Mouse (Mus musculus) stomach, embryonic 15.5 days (tissue): ENCODE measurements at regions not wholly inside any gene's neighbourhood (a gene's known extent, or its start where the extent isn't known, plus 50 kb on each side); places are given as distances from the start of the nearest gene placed in this dataset.
A peak's percentile ranks its signal among the peaks of the same experiment; 100 is the strongest.
"Not testable (repeated sequence)": the region's sequence is repeated elsewhere in the genome, so short reads cannot be mapped to it uniquely, and the experiment has no call there.

Experiments used
- ATAC-seq: fragments of 200-750 bp; cut with Nextera tagmentation; 2 replicates; pipeline ENCODE4 v1.8.0; 2017; ENCODE audit warnings: low read depth, moderate number of reproducible peaks, moderate TSS enrichment; ENCODE audit not compliant: insufficient read depth, low FRiP score
- H3K27ac ChIP-seq: fragments of 300-500 bp; sonication (generic); 2 replicates; pipeline ENCODE4 v1.5.1; 2015; ENCODE audit warnings: mild to moderate bottlenecking, inconsistent platforms
- H3K27me3 ChIP-seq: fragments of 300-500 bp; sonication (generic); replicated peaks from 2 replicates; pipeline ENCODE4 v1.6.1; 2015; ENCODE audit warnings: inconsistent platforms
- H3K36me3 ChIP-seq: fragments of 300-500 bp; sonication (generic); 2 replicates; pipeline ENCODE4 v1.6.1; 2015; ENCODE audit warnings: inconsistent platforms
- H3K4me1 ChIP-seq: fragments of 300-500 bp; sonication (generic); 2 replicates; pipeline ENCODE4 v1.6.1; 2015; ENCODE audit warnings: inconsistent platforms
- H3K4me2 ChIP-seq: fragments of 300-500 bp; sonication (generic); 2 replicates; pipeline ENCODE4 v1.6.1; 2015; ENCODE audit warnings: mild to moderate bottlenecking, inconsistent platforms
- H3K4me3 ChIP-seq: fragments of 300-500 bp; sonication (generic); replicated peaks from 2 replicates; pipeline ENCODE4 v1.5.1; 2015; ENCODE audit warnings: inconsistent platforms
- H3K9ac ChIP-seq: fragments of 300-500 bp; sonication (generic); 2 replicates; pipeline ENCODE4 v1.6.1; 2015; ENCODE audit warnings: inconsistent platforms
- H3K9me3 ChIP-seq: fragments of 300-500 bp; sonication (generic); 2 replicates; pipeline ENCODE4 v1.6.1; 2016; ENCODE audit warnings: inconsistent platforms
- WGBS: fragments of 180-500 bp; shearing (Covaris S2); methylation state at CpG from one replicate; pipeline ENCODE4 v1.1.7; 2015; 5-methylcytosine and 5-hydroxymethylcytosine counted together

DNA sequence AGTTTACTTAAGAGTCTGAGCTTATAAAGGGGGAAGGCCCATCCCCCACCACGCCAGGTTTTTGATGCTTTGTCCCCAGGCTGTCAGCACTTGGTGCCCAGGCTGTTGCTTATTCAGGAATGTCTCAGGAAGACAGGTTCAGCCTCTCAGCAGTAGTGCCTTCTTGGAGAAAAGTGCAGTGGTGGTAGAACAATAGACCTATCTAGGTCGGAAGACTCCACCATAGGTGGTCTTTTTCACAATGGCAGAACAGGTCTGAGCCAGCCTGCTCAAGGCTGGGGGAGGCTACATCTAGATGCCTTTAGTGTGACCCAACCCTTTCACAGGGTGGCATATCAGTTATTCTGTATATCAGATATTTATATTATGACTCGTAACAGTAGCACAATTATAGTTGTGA, 171.9 kb upstream of the Pum3 start:
- Histone ChIP-seq H3K27me3 (no peaks in the 10 kb centered on the region), H3K36me3 (no peaks in the 10 kb centered on the region), H3K4me3 (no peak overlapping the region), H3K9ac (no peak overlapping the region), H3K27ac (no peak overlapping the region), H3K9me3 (no peaks in the 10 kb centered on the region), H3K4me2 (no peak overlapping the region), H3K4me1 (no peaks in the 10 kb centered on the region)
- no peak for ATAC-seq
- 80% methylated on average over 3 of the region's 3 CpGs for WGBS

DNA sequence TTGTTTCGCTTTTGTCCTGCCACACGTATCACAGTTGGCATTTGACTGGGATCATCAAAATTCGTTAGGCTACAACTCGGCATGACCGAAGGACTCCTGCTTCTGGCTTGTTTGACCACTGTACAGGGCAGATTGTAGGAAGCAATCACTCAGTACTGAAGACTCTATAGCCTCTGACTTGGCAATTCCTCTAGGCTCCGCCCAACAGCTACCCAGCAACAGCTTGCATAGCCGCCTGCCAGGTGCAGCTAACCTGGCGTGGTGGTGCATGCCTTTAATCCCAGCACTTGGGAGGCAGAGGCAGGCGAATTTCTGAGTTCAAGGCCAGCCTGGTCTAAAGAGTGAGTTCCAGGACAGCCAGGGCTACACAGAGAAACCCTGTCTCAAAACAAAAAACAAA, 170.8 kb upstream of the Pum3 start:
- WGBS: 88% methylated on average over 9 of the region's 9 CpGs
- not testable (repeated sequence) for H3K27ac ChIP-seq, H3K9me3 ChIP-seq, H3K9ac ChIP-seq, H3K4me3 ChIP-seq, H3K4me1 ChIP-seq, H3K36me3 ChIP-seq, H3K4me2 ChIP-seq, ATAC-seq, H3K27me3 ChIP-seq

DNA sequence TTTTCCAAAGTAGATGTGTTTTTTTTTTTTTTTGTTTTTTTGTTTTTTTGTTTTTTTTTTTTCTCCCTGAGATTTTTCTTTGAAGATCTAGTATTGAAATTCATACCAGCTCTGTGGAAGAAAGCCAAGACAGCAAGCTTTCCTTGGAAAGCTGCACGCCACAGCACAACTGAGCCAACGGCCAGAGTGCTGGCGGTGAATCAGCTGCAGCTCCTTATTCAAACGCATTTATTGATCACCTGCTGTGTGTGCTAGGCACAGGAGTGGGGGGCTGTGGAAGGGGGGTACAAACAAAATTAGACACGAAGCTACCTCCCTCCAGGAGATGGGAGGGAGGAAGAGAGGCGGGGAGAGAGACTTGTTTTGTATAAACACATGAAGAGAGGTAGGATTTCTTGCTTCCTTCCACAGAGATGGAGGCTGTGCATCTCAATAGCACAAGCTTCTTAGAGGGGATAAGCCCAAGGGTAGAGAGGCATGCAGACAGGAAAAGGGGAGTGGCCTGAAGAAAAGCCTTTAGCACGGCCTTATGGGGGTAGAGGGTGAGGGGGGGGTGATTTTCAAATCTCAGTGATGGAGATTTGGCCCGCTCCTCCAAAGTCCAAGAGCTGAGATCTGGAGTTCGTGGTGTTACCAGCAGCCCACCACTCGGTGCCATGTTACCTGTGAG, 170.1 kb upstream of the Pum3 start:
- Histone ChIP-seq H3K27ac (no peak overlapping the region), H3K4me3 (no peak overlapping the region), H3K9ac (no peak overlapping the region), H3K4me2 (no peak overlapping the region), H3K27me3 (no peaks in the 10 kb centered on the region), H3K4me1 (no peaks in the 10 kb centered on the region), H3K36me3 (no peaks in the 10 kb centered on the region), H3K9me3 (no peaks in the 10 kb centered on the region)
- WGBS: 43% methylated on average over 10 of the region's 10 CpGs
- no peak for ATAC-seq

DNA sequence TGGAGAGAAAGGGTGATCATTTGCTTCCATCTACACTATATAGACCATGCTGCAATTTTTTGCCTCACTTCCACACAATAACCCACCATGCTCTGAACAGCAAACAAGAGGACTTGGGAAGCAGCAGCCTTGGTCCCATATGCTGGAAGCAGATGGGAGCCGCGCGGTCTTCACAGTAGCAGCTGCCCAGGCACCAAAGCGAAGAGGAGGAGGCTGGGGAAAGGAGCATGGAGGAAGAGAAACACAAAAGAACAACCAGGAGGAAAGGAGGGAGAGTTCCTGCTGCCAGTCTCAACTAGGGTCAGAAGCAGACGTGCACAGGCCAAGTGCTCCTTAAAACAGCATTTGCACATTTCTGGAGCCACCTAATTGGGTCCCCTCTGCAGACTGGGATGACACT, 168.7 kb upstream of the Pum3 start:
- Histone ChIP-seq H3K9ac (no peak overlapping the region), H3K4me2 (no peak overlapping the region), H3K4me3 (no peak overlapping the region), H3K36me3 (no peaks in the 10 kb centered on the region), H3K27me3 (no peaks in the 10 kb centered on the region), H3K4me1 (no peaks in the 10 kb centered on the region), H3K9me3 (no peaks in the 10 kb centered on the region), H3K27ac (no peak overlapping the region)
- no peak for ATAC-seq
- WGBS: 89% methylated on average over 5 of the region's 5 CpGs

DNA sequence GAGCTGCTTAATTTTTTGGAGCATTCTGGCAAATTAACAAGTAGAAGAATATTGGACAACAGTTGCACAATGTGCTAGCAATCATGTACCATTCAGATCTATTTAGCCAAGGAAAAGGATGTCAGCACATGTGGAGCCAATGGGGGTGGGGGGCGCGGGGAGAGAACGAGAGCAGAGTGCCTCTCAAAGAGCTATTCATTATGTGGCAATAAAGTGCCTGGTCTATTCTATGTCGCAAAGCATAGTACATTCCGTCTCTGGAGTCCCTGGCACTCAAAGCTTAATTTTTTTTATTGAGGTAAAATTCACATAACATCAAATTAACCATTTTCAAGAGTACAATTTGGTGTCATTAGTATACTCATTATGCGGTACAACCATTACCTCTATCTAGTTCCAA, 155.9 kb upstream of the Pum3 start:
- Histone ChIP-seq H3K27ac (no peak overlapping the region), H3K9ac (no peak overlapping the region), H3K4me3 (no peak overlapping the region), H3K9me3 (no peaks in the 10 kb centered on the region), H3K36me3 (no peaks in the 10 kb centered on the region), H3K4me2 (no peak overlapping the region), H3K4me1 (peaks cover 7% of the 10 kb centered on the region; the same call in 1 of the 2 replicates), H3K27me3 (no peaks in the 10 kb centered on the region)
- no peak for ATAC-seq
- 87% methylated on average over 6 of the region's 6 CpGs for WGBS

DNA sequence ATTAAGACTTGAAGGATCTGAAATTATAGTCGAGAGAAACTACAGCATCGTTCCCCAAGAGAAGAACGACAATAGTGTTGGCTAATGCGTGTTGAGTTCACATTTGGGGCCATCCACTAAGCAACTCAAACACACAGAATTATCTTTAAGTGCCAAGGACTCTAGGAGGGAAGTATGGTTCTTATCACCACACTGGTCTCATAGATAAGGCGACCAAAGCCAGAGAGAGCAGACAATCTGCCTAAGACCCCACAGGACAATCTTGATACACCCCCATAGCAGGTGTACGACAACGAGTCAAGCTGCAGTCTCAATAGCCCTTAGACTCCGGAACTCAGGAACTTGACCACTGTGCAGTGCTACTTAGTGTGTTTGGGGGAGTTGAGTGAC, 152.5 kb upstream of the Pum3 start:
- Histone ChIP-seq H3K4me1 (peaks cover 7% of the 10 kb centered on the region; the same call in 1 of the 2 replicates), H3K4me3 (no peak overlapping the region), H3K27ac (no peak overlapping the region), H3K4me2 (no peak overlapping the region), H3K9ac (no peak overlapping the region), H3K27me3 (no peaks in the 10 kb centered on the region), H3K36me3 (no peaks in the 10 kb centered on the region), H3K9me3 (no peaks in the 10 kb centered on the region)
- peak; percentile 47; the same call in 1 of the 2 replicates for ATAC-seq
- WGBS: 41% methylated on average over 8 of the region's 8 CpGs

DNA sequence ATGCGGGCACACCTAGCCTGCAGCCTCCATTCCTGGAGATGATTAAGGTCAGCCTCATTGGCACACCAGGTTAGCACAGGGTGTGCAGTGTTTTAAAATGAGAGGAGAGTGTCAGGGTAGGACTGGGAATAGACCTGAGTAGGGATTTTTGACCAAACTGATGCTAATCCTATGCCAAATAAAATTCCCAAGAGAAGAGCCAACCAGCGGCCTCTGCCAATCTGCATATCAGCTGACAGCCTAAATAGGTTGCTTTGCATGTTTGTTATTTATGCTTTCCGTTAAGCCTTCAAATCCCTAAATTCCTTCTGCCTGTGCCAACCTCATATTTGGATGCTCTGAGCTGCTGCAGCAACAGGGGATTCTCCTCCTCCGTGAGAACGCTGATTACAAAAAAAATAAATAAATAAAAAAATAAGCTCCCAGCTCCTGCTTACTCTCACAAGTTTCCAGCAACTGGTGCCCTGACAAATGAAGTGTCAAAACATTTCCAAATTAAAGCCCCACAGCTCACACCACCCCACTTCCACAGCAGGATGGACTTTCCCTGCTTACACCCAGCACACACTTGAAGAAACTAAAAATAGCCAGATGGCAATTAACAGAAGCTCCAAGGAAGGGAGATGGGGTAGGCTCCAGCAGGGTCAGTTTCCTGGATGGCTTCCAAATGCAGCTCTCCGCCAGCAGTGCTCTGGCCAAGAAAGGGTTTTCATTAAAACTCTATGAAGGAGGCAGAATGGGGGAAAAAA, 151.9 kb upstream of the Pum3 start:
- WGBS: 34% methylated on average over 6 of the region's 6 CpGs
- no peak overlapping the region for H3K27ac ChIP-seq
- 0 out of 2 replicates have a peak overlapping the region, but pooled peaks have one; percentile 12 for H3K4me2 ChIP-seq
- H3K4me3 ChIP-seq: no peak overlapping the region
- no peaks in the 10 kb centered on the region for H3K36me3 ChIP-seq
- peak; percentile 82 for ATAC-seq
- no peak overlapping the region for H3K9ac ChIP-seq
- no peaks in the 10 kb centered on the region for H3K9me3 ChIP-seq
- H3K27me3 ChIP-seq: no peaks in the 10 kb centered on the region
- H3K4me1 ChIP-seq: peaks cover 7% of the 10 kb centered on the region; the same call in 1 of the 2 replicates

DNA sequence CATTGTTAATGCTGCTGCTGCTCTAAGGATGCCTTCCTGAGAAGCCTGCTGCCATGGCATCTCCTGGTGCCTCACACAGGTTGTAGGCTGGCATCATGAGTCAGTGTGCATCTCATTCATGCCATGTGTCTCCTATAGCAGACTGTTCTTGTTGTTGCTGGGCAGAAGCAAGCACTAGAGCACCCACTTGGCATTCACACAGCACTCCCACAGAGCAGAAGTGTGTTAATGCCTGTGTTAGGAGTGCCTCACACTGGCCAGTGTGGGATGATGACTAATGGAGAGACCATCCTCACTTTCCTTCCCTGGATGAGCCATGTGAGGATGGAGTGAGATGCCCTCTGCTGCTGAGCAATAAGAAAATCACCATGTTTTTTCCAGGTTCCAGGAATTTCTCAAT, 146.9 kb upstream of the Pum3 start:
- ATAC-seq: no peak
- no peak overlapping the region for H3K4me2 ChIP-seq
- no peaks in the 10 kb centered on the region for H3K36me3 ChIP-seq
- H3K4me1 ChIP-seq: 0 out of 2 replicates have a peak, but pooled peaks cover 5% of the 10 kb centered on the region
- no peaks in the 10 kb centered on the region for H3K9me3 ChIP-seq
- no peaks in the 10 kb centered on the region for H3K27me3 ChIP-seq
- H3K27ac ChIP-seq: no peak overlapping the region
- no peak overlapping the region for H3K4me3 ChIP-seq
- H3K9ac ChIP-seq: no peak overlapping the region

DNA sequence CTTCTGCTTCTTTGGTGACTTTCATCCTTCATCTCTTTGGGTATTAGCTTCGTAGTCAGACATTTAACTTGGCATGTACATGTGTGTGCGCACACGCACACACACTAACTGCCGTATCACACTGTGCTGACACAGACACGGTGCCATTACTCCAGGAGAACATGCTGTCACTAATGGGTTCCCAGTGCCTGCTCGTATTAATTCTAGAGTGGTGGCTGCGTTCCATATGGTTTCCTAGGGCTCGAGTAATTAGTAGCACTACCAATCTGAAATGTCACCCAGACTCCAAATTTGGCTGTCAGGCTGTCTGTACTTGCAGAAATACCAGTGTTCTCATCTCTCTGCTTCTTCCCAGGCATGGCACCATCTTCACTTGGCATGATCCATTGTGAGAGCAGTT, 137.3 kb upstream of the Pum3 start:
- H3K9ac ChIP-seq: no peak overlapping the region
- 91% methylated on average over 8 of the region's 8 CpGs for WGBS
- ATAC-seq: no peak
- H3K9me3 ChIP-seq: no peaks in the 10 kb centered on the region
- no peaks in the 10 kb centered on the region for H3K36me3 ChIP-seq
- H3K4me3 ChIP-seq: no peak overlapping the region
- no peak overlapping the region for H3K4me2 ChIP-seq
- H3K27me3 ChIP-seq: no peaks in the 10 kb centered on the region
- no peaks in the 10 kb centered on the region for H3K4me1 ChIP-seq
- H3K27ac ChIP-seq: no peak overlapping the region

DNA sequence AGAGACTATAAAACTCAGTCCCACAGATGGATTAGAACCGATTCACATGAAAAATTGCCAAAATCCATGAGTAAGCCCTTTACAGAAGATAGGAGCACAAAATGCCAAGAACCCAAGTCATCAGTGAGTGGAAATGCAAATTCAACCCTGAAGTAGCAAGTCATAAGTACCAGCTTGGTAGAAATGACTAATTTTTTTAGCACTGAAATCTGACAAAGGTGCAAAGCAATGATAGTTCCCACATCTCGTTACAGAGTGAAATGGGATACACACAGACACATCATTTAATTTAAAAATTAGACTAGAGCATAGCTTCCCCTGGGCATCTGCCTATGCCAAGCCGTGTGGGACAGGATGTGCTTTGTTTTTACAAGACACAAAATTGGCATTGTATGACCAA, 136.4 kb upstream of the Pum3 start:
- Histone ChIP-seq H3K4me1 (no peaks in the 10 kb centered on the region), H3K9me3 (no peaks in the 10 kb centered on the region), H3K27me3 (no peaks in the 10 kb centered on the region), H3K9ac (no peak overlapping the region), H3K27ac (no peak overlapping the region), H3K4me2 (no peak overlapping the region), H3K36me3 (no peaks in the 10 kb centered on the region), H3K4me3 (no peak overlapping the region)
- no peak for ATAC-seq
- 84% methylated on average over 3 of the region's 3 CpGs for WGBS

DNA sequence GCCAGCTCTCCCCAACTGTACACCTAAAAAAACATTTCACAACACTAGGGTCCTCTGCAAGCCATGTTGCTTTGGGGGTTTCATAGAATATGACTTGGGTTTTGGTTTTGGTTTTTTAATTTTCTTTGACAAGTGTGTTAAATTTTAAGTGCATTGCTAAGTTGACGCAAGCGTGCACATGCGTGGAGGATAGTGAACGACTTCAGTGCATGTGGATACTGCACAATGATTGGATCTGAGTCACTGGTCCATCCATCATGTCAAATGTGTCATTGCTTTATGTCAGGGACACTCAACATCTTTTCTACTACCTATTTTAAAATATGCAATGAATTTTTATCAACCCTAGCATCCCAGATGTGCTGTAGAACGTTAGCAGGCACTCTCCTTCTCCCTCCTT, 134.5 kb upstream of the Pum3 start:
- Histone ChIP-seq H3K9ac (no peak overlapping the region), H3K36me3 (no peaks in the 10 kb centered on the region), H3K9me3 (no peaks in the 10 kb centered on the region), H3K4me3 (no peak overlapping the region), H3K4me2 (no peak overlapping the region), H3K4me1 (no peaks in the 10 kb centered on the region), H3K27ac (no peak overlapping the region), H3K27me3 (no peaks in the 10 kb centered on the region)
- ATAC-seq: no peak
- whole genome bisulfite sequencing: 67% methylated on average over 5 of the region's 5 CpGs

DNA sequence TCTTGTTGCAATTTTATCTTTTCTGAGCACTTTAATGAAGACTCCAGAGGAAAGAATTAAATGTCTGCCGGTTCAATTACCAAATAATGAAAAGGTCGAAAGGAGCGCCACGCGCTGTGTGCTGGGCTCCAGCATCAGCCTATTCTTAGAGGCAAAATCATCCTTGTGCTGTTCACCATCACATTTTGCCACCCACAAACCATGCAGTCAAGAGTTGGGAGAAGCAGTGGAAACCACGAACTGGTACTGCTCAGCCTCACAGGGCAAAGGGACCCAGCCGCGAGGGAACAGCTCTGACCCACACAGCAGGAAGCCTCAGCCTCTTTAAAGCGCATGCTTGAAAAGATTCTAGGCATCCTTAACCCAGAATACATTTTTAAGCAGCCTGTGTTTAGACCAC, 134.0 kb upstream of the Pum3 start:
- Histone ChIP-seq H3K27ac (no peak overlapping the region), H3K4me2 (no peak overlapping the region), H3K27me3 (no peaks in the 10 kb centered on the region), H3K4me3 (no peak overlapping the region), H3K36me3 (no peaks in the 10 kb centered on the region), H3K4me1 (no peaks in the 10 kb centered on the region), H3K9me3 (no peaks in the 10 kb centered on the region), H3K9ac (no peak overlapping the region)
- WGBS: 69% methylated on average over 9 of the region's 9 CpGs
- ATAC-seq: no peak
